Mouse (Mus musculus): ENCODE results near the gene Tmem132d. TPM values are rescaled to one million over a fixed set of nuclear protein-coding genes. Genes with fewer than 3 reads are reported as not detected.

Gene Tmem132d
- polyA plus RNA-seq, 1 experiment from 2014 or later: 0.56 TPM

DNA sequence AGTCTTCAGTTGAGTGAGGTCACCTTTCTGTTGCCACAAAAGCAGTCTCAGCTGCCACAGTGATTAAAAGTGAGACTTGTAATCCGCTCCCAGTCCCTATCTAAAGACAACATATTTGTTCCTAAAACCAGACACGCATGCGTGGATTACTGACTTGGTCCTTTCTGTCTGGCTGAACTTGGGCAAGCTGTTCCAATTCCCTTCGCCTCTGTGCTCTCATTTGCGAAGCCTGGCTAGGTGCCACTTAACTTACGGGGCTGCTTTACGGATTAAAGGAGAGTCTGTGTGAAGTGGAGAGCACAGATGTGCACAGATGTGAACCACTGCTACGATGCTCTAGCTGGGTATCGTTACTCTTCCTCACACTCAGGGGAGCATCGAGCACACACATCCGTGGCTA is 518.7 kb downstream of the Tmem132d start:
- no peaks in the 10 kb centered on the region for H3K4me1 ChIP-seq (ENCODE audit: control insufficient read depth, insufficient read depth, low read length)
- no peaks in the 10 kb centered on the region for H3K27me3 ChIP-seq (ENCODE audit: control insufficient read depth, insufficient read depth, low read length)
- H3K27ac ChIP-seq (replicated peaks; ENCODE audit: low read depth, low read length): no peak overlapping the region
- H3K4me3 ChIP-seq (ENCODE audit: low read depth, low read length): no peak overlapping the region
- no peaks in the 10 kb centered on the region for H3K9me3 ChIP-seq (replicated peaks; ENCODE audit: control insufficient read depth, low read length)
- DNase-seq (ENCODE audit: low spot score): no peak
- H3K9ac ChIP-seq (replicated peaks; ENCODE audit: low read length): no peak overlapping the region
- whole genome bisulfite sequencing: 87% methylated on average over 11 of the region's 11 CpGs
- no peaks in the 10 kb centered on the region for H3K36me3 ChIP-seq (replicated peaks; ENCODE audit: control insufficient read depth, insufficient read depth, low read depth, low read length)
- no peak overlapping the region for H3K4me2 ChIP-seq (ENCODE audit: low read depth, low read length)
- no peak for ATAC-seq (replicated peaks; ENCODE audit: insufficient number of reproducible peaks, low FRiP score, low TSS enrichment, low read depth)

GRCm38 (mm10) chr5:127911603-127912002 is 521.3 kb downstream of the Tmem132d start:
- no peak overlapping the region for H3K4me2 ChIP-seq (ENCODE audit: low read depth, low read length)
- no peak overlapping the region for H3K9ac ChIP-seq (replicated peaks; ENCODE audit: low read length)
- no peaks in the 10 kb centered on the region for H3K4me1 ChIP-seq (ENCODE audit: control insufficient read depth, insufficient read depth, low read length)
- 54% methylated on average over 3 of the region's 3 CpGs for WGBS
- DNase-seq (ENCODE audit: low spot score): no peak
- no peak overlapping the region for H3K4me3 ChIP-seq (ENCODE audit: low read depth, low read length)
- no peaks in the 10 kb centered on the region for H3K36me3 ChIP-seq (replicated peaks; ENCODE audit: control insufficient read depth, insufficient read depth, low read depth, low read length)
- no peaks in the 10 kb centered on the region for H3K9me3 ChIP-seq (replicated peaks; ENCODE audit: control insufficient read depth, low read length)
- no peaks in the 10 kb centered on the region for H3K27me3 ChIP-seq (ENCODE audit: control insufficient read depth, insufficient read depth, low read length)
- H3K27ac ChIP-seq (replicated peaks; ENCODE audit: low read depth, low read length): no peak overlapping the region
- ATAC-seq (replicated peaks; ENCODE audit: insufficient number of reproducible peaks, low FRiP score, low TSS enrichment, low read depth): no peak

DNA sequence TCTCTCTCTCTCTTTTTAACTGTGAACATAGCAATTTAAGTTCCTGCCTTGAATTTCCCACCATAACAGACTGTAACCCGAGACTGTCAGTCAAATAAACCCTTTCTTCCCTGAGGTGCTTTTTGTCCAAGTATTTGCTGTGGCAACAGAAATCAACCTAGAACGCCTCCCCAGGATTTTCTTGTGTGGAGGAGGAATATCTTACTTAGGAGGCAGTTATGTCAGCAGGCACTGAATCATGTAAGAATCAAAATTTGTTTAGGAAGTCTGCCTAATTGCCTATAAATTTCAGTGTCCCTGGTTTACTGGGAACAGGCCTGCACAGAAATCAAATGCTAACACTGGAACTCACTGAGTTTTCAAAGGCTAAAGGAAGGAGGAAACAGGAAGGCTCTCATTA is 522.5 kb downstream of the Tmem132d start:
- DNase-seq (ENCODE audit: low spot score): peak; percentile 32
- Histone ChIP-seq H3K36me3 (replicated peaks; ENCODE audit: control insufficient read depth, insufficient read depth, low read depth, low read length) (no peaks in the 10 kb centered on the region), H3K9me3 (replicated peaks; ENCODE audit: control insufficient read depth, low read length) (no peaks in the 10 kb centered on the region), H3K9ac (replicated peaks; ENCODE audit: low read length) (no peak overlapping the region), H3K27ac (replicated peaks; ENCODE audit: low read depth, low read length) (no peak overlapping the region), H3K4me1 (ENCODE audit: control insufficient read depth, insufficient read depth, low read length) (no peaks in the 10 kb centered on the region), H3K4me2 (ENCODE audit: low read depth, low read length) (no peak overlapping the region), H3K27me3 (ENCODE audit: control insufficient read depth, insufficient read depth, low read length) (no peaks in the 10 kb centered on the region), H3K4me3 (ENCODE audit: low read depth, low read length) (no peak overlapping the region)
- no peak for ATAC-seq (replicated peaks; ENCODE audit: insufficient number of reproducible peaks, low FRiP score, low TSS enrichment, low read depth)
- 53% methylated on average over 2 of the region's 2 CpGs for WGBS

DNA sequence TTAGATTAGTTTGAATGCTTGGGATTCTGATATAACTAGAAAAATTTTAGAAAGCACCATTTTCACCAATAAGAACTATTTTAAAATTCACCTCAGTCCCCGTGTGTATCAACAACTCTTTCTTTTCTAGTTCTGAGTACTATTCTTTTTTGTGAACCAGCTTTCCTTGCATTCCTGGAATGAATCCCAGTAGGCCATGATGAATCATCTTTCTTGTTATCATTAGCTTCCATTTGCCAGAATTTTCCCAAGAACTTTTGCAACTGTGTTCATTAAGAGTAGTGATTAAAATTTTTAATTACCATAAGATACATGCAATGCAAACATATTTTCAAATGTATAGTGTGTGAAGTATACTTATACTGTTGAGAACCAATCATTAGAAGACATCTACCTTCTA is 537.7 kb downstream of the Tmem132d start:
- 89% methylated on average over 1 of the region's 1 CpGs for WGBS
- H3K4me1 ChIP-seq (ENCODE audit: control insufficient read depth, insufficient read depth, low read length): no peaks in the 10 kb centered on the region
- no peak overlapping the region for H3K4me3 ChIP-seq (ENCODE audit: low read depth, low read length)
- ATAC-seq (replicated peaks; ENCODE audit: insufficient number of reproducible peaks, low FRiP score, low TSS enrichment, low read depth): no peak
- H3K27me3 ChIP-seq (ENCODE audit: control insufficient read depth, insufficient read depth, low read length): no peaks in the 10 kb centered on the region
- DNase-seq (ENCODE audit: low spot score): no peak
- H3K27ac ChIP-seq (replicated peaks; ENCODE audit: low read depth, low read length): no peak overlapping the region
- H3K36me3 ChIP-seq (replicated peaks; ENCODE audit: control insufficient read depth, insufficient read depth, low read depth, low read length): no peaks in the 10 kb centered on the region
- H3K9ac ChIP-seq (replicated peaks; ENCODE audit: low read length): no peak overlapping the region
- no peak overlapping the region for H3K4me2 ChIP-seq (ENCODE audit: low read depth, low read length)
- H3K9me3 ChIP-seq (replicated peaks; ENCODE audit: control insufficient read depth, low read length): no peaks in the 10 kb centered on the region

DNA sequence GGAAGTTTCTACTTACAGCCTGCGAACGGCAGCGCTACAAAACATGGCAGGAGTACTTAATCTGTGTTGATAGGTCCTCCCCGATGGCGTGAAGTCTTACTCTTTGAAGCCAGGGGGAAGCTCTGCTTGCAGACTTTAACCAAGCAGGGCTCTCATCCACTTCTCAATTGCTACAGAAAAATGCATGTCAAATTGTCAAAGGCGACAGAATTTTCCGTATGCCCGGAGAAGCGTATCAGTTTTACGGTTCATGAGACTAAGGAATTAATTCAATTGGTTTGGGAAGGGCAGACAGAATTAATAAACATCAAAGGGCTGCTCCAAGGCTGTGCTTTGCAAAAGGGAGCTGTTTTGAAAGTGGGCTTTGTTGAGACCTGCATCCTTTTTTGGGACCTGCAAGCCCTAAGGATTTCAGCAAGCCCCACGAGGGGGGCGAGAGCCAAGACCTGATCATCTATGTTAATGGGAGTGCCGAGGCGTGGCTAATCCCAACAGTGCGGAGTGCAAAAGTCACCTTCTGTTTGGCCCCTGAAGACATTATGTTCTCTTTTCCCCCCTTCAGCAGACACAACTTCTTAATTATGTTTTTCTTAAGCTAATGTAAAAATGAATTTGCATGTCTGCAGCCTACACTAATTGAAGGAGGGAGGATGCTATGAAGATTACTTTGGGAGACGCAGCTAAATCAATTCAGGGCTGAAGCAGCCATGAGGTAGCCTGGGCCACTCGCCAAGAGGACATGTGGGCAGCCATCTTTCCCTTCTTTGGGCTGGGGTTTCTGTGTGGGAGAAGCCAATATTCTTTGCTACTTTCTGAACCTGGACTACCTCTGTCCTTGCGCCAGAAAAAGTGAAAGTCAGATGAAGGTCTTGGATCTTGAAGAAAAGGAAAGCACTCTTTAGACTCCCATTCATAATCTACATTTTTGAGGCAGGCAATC is 547.0 kb downstream of the Tmem132d start:
- Histone ChIP-seq H3K9me3 (replicated peaks; ENCODE audit: control insufficient read depth, low read length) (no peaks in the 10 kb centered on the region; the same call in 1 of the 2 replicates), H3K27ac (replicated peaks; ENCODE audit: low read depth, low read length) (no peak overlapping the region), H3K27me3 (ENCODE audit: control insufficient read depth, insufficient read depth, low read length) (no peaks in the 10 kb centered on the region), H3K9ac (replicated peaks; ENCODE audit: low read length) (no peak overlapping the region), H3K36me3 (replicated peaks; ENCODE audit: control insufficient read depth, insufficient read depth, low read depth, low read length) (no peaks in the 10 kb centered on the region), H3K4me2 (ENCODE audit: low read depth, low read length) (no peak overlapping the region), H3K4me3 (ENCODE audit: low read depth, low read length) (no peak overlapping the region), H3K4me1 (ENCODE audit: control insufficient read depth, insufficient read depth, low read length) (no peaks in the 10 kb centered on the region)
- no peak for ATAC-seq (replicated peaks; ENCODE audit: insufficient number of reproducible peaks, low FRiP score, low TSS enrichment, low read depth)
- 78% methylated on average over 18 of the region's 18 CpGs for WGBS
- DNase-seq (ENCODE audit: low spot score): peak; percentile 26

GRCm38 (mm10) chr5:127883021-127883420 is 549.9 kb downstream of the Tmem132d start:
- H3K4me1 ChIP-seq (ENCODE audit: control insufficient read depth, insufficient read depth, low read length): no peaks in the 10 kb centered on the region
- 65% methylated on average over 8 of the region's 10 CpGs for WGBS
- no peak overlapping the region for H3K4me2 ChIP-seq (ENCODE audit: low read depth, low read length)
- no peaks in the 10 kb centered on the region for H3K36me3 ChIP-seq (replicated peaks; ENCODE audit: control insufficient read depth, insufficient read depth, low read depth, low read length)
- no peak for ATAC-seq (replicated peaks; ENCODE audit: insufficient number of reproducible peaks, low FRiP score, low TSS enrichment, low read depth)
- H3K4me3 ChIP-seq (ENCODE audit: low read depth, low read length): no peak overlapping the region
- H3K9me3 ChIP-seq (replicated peaks; ENCODE audit: control insufficient read depth, low read length): no peaks in the 10 kb centered on the region; the same call in 1 of the 2 replicates
- DNase-seq (ENCODE audit: low spot score): no peak
- no peak overlapping the region for H3K9ac ChIP-seq (replicated peaks; ENCODE audit: low read length)
- no peaks in the 10 kb centered on the region for H3K27me3 ChIP-seq (ENCODE audit: control insufficient read depth, insufficient read depth, low read length)
- no peak overlapping the region for H3K27ac ChIP-seq (replicated peaks; ENCODE audit: low read depth, low read length)

- no peak overlapping the region for H3K27ac ChIP-seq (replicated peaks; ENCODE audit: low read depth, low read length)
- no peak overlapping the region for H3K4me3 ChIP-seq (ENCODE audit: low read depth, low read length)
- WGBS: 80% methylated on average over 6 of the region's 6 CpGs
- H3K4me2 ChIP-seq (ENCODE audit: low read depth, low read length): no peak overlapping the region
- H3K36me3 ChIP-seq (replicated peaks; ENCODE audit: control insufficient read depth, insufficient read depth, low read depth, low read length): no peaks in the 10 kb centered on the region
- no peaks in the 10 kb centered on the region for H3K27me3 ChIP-seq (ENCODE audit: control insufficient read depth, insufficient read depth, low read length)
- no peak for DNase-seq (ENCODE audit: low spot score)
- no peak for ATAC-seq (replicated peaks; ENCODE audit: insufficient number of reproducible peaks, low FRiP score, low TSS enrichment, low read depth)
- H3K4me1 ChIP-seq (ENCODE audit: control insufficient read depth, insufficient read depth, low read length): no peaks in the 10 kb centered on the region
- H3K9me3 ChIP-seq (replicated peaks; ENCODE audit: control insufficient read depth, low read length): no peaks in the 10 kb centered on the region
- no peak overlapping the region for H3K9ac ChIP-seq (replicated peaks; ENCODE audit: low read length)
Measured at GRCm38 (mm10) chr5:127874461-127874860, 558.4 kb downstream of the Tmem132d start.

DNA sequence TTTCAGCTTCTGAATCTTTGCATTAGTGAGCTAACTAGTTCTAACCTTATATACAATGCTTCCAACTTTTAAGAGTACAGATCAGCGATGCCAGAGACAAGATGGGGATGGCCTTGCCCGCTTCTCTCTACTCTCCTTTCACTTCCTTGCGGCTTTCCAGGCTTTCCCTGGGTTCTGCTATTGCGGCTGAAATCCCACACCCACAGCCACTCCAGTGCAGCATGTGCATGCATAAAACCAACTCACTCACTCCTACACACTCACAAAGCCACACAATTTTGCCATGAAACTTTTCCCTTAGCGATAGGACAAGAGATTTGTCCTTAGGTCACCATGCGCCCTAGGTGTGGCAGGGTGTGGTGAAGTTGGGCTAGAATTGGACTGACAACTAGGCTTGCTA is 567.7 kb downstream of the Tmem132d start:
- no peak overlapping the region for H3K9ac ChIP-seq (replicated peaks; ENCODE audit: low read length)
- no peak for ATAC-seq (replicated peaks; ENCODE audit: insufficient number of reproducible peaks, low FRiP score, low TSS enrichment, low read depth)
- 88% methylated on average over 6 of the region's 6 CpGs for WGBS
- H3K27me3 ChIP-seq (ENCODE audit: control insufficient read depth, insufficient read depth, low read length): no peaks in the 10 kb centered on the region
- H3K36me3 ChIP-seq (replicated peaks; ENCODE audit: control insufficient read depth, insufficient read depth, low read depth, low read length): no peaks in the 10 kb centered on the region
- DNase-seq (ENCODE audit: low spot score): no peak
- H3K27ac ChIP-seq (replicated peaks; ENCODE audit: low read depth, low read length): no peak overlapping the region
- H3K4me1 ChIP-seq (ENCODE audit: control insufficient read depth, insufficient read depth, low read length): no peaks in the 10 kb centered on the region
- no peak overlapping the region for H3K4me3 ChIP-seq (ENCODE audit: low read depth, low read length)
- H3K4me2 ChIP-seq (ENCODE audit: low read depth, low read length): no peak overlapping the region
- no peaks in the 10 kb centered on the region for H3K9me3 ChIP-seq (replicated peaks; ENCODE audit: control insufficient read depth, low read length)
